Mouse (Mus musculus) erythroblast, adult 5-6 weeks (primary cell): ENCODE measurements around the gene Tbxas1. TPM values are rescaled to one million over a fixed set of nuclear protein-coding genes. Genes with fewer than 3 reads are reported as not detected.

ENCODE experiments used
- ATAC-seq: replicated peaks from 2 replicates; pipeline ENCODE4 v1.8.0; 2016; ENCODE audit warnings: moderate number of reproducible peaks, mild to moderate bottlenecking, moderate TSS enrichment, inconsistent platforms; ENCODE audit not compliant: poor library complexity, low FRiP score, severe bottlenecking
- total RNA-seq, 2 experiments: library from RNA; stranded (forward) in 1 of 2; stranded (reverse) in 1 of 2; fragments of 150-400 nt in 1 of 2; fragments of 200-764, 138-1000 nt in 1 of 2; gene quantifications; 2 replicates each; pipeline versions ENCODE4 v1.2.3 to v1.2.4; 2015 to 2017; ENCODE audit warnings: low replicate concordance in 2 of 2

The Tbxas1 gene
- total RNA-seq, 2 experiments from 2014 or later, result 55.9 to 83.5 TPM

- no peak for ATAC-seq
These were observed 144.0 kb downstream of the Tbxas1 start for GRCm38 (mm10) chr6:39019219-39019618.

- ATAC-seq, result no peak
These were observed 146.7 kb downstream of the Tbxas1 start for GRCm38 (mm10) chr6:39021909-39022308.

- ATAC-seq, result no peak
These were observed 147.4 kb downstream of the Tbxas1 start for GRCm38 (mm10) chr6:39022461-39023181.

GRCm38 (mm10) chr6:39024631-39025030 is 149.4 kb downstream of the Tbxas1 start:
- ATAC-seq, result no peak

- no peak for ATAC-seq
These were observed 149.8 kb downstream of the Tbxas1 start for GRCm38 (mm10) chr6:39025038-39025437.

GRCm38 (mm10) chr6:39030714-39031113 is 155.5 kb downstream of the Tbxas1 start:
- ATAC-seq, result no peak

- ATAC-seq, result no peak
These were observed 158.5 kb downstream of the Tbxas1 start for GRCm38 (mm10) chr6:39033676-39034075.

GRCm38 (mm10) chr6:39035039-39035438 is 159.8 kb downstream of the Tbxas1 start:
- ATAC-seq, result no peak

- no peak for ATAC-seq
These were observed 161.0 kb downstream of the Tbxas1 start for GRCm38 (mm10) chr6:39036204-39036603.

- ATAC-seq, result no peak
These were observed 165.2 kb downstream of the Tbxas1 start for GRCm38 (mm10) chr6:39040451-39040850.

- no peak for ATAC-seq
These were observed 173.9 kb downstream of the Tbxas1 start for GRCm38 (mm10) chr6:39049141-39049540.

GRCm38 (mm10) chr6:39050836-39051235 is 175.6 kb downstream of the Tbxas1 start:
- no peak for ATAC-seq

GRCm38 (mm10) chr6:39051799-39052556 is 176.8 kb downstream of the Tbxas1 start:
- no peak for ATAC-seq

GRCm38 (mm10) chr6:39052636-39053035 is 177.4 kb downstream of the Tbxas1 start:
- no peak for ATAC-seq

GRCm38 (mm10) chr6:39054206-39054864 is 179.1 kb downstream of the Tbxas1 start:
- no peak for ATAC-seq

- no peak for ATAC-seq
These were observed 179.8 kb downstream of the Tbxas1 start for GRCm38 (mm10) chr6:39054878-39055508.

- ATAC-seq, result no peak
These were observed 180.6 kb downstream of the Tbxas1 start for GRCm38 (mm10) chr6:39055831-39056261.

GRCm38 (mm10) chr6:39057161-39057560 is 182.0 kb downstream of the Tbxas1 start:
- ATAC-seq, result no peak

GRCm38 (mm10) chr6:39058389-39058788 is 183.2 kb downstream of the Tbxas1 start:
- ATAC-seq, result no peak

- no peak for ATAC-seq
These were observed 183.7 kb downstream of the Tbxas1 start for GRCm38 (mm10) chr6:39058936-39059335.
